Mouse (Mus musculus) thymus, postnatal 14 days (tissue): ENCODE measurements around the gene Gm10037.
"Not testable (repeated sequence)": the region's sequence is repeated elsewhere in the genome, so short reads cannot be mapped to it uniquely, and the experiment has no call there.

ENCODE experiments used
- DNase-seq: peaks from one replicate; pipeline ENCODE4 v3.0.0; 2021

Gm10037 gene

GRCm38 (mm10) chr13:67830911-67831336 is at the start of gene Gm10037:
Gene Gm10037, plus strand, starts transcription at chr13:67831106.
- DNase-seq = peak; percentile 60

- no peak for DNase-seq
These were observed 38.9 kb upstream of the Gm10037 start for GRCm38 (mm10) chr13:67791921-67792455.

- DNase-seq = no peak
These were observed 32.3 kb upstream of the Gm10037 start for GRCm38 (mm10) chr13:67798618-67799017.

DNA sequence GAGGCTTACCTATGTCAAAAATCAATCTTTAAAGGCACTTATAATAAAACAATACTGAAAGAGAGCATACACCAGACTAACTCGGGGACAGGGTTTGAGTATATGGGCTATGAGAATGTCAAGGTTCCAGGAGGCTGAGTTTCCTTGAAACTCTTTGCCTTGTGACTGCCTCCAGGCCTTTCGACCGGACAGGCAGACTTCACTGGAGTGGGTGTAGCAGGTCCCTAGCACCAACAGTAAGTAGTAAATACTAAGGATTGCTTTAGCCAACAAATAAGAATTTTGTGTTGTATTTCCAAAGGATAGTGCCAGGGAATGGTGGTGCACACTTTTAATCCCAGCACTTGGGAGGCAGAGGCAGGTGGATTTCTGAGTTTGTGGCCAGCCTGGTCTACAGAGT is 31.8 kb upstream of the Gm10037 start:
- DNase-seq = not testable (repeated sequence)

GRCm38 (mm10) chr13:67811651-67812210 is 19.2 kb upstream of the Gm10037 start:
- DNase-seq = no peak

- DNase-seq = no peak
These were observed 17.8 kb upstream of the Gm10037 start for GRCm38 (mm10) chr13:67812961-67813709.

GRCm38 (mm10) chr13:67813710-67814660 is 16.9 kb upstream of the Gm10037 start, which contains the start of gene Zfp273:
Gene Zfp273, plus strand, starts transcription at chr13:67813740.
- DNase-seq = peak; percentile 70

DNA sequence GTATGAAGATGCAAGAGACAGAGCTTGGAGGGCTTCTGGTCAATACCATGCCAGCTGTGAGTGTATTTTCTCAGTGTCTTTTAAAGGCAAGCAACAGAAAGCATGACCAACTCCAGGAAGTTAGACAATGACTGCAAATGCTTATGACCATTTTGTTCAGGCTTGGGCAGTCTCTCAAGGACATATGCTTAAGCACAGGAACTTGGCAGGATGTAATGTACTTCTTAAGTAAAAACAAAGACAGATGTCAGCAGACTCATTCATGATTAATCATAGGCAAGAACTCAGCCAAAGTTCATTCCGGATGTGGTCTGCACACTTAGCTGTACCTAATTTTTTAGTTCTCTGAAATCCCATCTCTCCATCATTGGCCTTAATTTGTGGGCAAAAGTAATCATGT is 12.3 kb upstream of the Gm10037 start:
- DNase-seq = no peak

DNA sequence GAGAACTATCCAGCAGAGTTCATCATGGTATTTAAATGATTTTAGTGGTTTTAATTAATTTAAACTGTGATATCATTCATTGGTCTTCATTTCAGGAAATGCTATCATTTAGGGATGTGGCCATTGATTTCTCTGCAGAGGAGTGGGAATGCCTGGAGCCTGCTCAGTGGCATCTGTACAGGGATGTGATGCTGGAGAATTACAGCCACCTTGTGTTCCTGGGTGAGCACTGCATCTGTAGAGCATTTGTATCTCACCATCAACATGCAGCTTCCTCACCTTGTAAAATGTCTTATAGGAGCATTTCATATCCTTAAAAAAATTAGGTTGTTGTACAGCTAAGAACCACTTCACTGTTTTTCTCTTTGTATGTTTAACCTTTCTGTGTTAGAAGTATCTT is 2.2 kb downstream of the Gm10037 start:
- DNase-seq = not testable (repeated sequence)

DNA sequence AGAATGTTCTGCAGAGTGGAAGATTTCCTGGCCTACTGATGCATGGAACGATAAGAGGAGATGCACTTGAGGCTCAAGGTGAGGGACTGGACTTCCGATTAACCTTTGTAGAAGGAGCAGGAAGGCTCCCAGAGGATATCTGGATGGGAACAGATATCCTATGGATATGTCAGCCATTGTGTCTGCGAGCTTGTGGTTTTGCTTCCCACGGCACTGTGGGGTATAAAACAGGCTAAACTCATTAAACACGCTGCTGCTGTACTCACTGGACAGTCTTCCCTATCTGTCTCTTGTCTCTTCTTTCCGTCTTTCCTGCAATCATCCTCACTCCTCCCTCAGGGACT is 12.8 kb downstream of the Gm10037 start:
- no peak for DNase-seq

- peak; percentile 47 for DNase-seq
These were observed 13.4 kb downstream of the Gm10037 start for GRCm38 (mm10) chr13:67844119-67844852.

DNA sequence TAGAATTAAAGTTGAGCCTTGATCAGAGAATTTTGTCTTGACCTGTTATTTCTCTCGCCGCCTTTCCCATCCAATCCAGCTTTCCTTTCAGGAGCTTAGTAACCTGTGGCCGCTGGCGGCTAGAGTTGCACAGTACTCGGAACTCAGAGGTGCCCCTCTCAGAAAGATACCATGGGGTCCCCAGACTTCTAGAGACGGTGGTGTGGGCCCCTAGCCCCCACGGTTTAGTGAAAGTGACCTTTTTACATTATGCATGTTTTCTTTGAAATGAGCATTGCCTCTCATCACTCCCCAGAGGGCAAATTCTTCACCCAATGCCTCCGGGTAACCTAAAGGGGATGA is 13.9 kb downstream of the Gm10037 start:
- no peak for DNase-seq

DNA sequence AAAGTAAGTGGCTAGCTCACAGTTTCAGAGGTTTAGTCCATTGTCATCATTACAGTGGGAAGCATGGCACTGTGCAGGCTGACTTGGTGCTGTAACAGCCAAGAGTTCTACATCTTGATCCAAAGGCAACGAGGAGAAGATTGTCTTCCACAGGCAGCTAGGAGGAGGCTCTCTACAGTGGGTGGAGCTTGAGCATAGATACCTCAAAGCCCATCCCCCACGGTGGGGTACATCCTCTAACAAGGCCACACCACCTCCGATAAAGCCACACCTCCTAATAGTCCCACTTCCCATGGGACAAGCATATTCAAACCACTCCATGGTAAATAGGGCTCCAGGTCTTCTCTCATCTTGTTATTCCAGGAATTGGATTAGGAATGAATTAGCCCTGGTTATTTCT is 19.5 kb downstream of the Gm10037 start:
- no peak for DNase-seq

- no peak for DNase-seq
These were observed 22.2 kb downstream of the Gm10037 start for GRCm38 (mm10) chr13:67853130-67853529.

DNA sequence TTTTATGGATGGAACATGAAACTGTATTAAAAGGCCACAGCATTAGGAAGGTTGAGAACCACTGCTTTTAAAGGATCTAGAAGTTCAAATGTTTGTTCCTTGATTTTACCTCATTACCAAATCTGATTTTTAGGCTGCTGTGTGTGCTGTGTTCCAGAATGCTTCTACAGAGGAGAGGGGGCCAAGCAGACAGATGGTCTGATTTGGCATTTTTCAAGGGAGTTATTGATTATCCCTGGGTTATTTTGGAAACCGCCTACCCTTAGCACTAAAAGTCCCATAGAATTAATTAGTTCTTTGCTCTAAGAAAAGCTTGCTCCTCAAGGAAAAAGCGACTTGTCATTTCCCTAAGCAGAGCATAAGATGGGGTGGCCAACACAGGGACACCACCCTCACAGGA is 23.1 kb downstream of the Gm10037 start:
- no peak for DNase-seq

GRCm38 (mm10) chr13:67857317-67857716 is 26.4 kb downstream of the Gm10037 start:
- DNase-seq = no peak

DNA sequence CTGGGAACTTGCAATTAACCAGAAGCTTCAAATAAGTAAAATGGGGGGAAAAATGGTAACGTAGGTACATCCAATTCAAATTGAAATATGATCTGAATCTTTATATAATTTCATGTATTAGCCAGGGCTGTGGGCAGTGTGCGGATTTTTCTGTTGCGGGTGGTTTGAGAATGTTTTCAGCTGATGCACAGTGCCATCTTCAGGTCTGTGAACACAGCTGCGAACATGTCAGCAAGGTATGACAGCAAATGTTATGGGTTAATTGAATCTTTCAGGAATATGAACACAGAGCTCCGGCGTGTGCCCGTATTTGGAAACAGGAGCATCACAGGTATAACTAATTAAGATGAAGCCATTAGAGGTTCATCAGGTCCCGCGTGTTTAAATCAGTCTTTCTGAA is 31.6 kb downstream of the Gm10037 start:
- DNase-seq = no peak

GRCm38 (mm10) chr13:67863026-67863425 is 32.1 kb downstream of the Gm10037 start, which contains the start of gene BC048507:
Gene BC048507, plus strand, starts transcription at chr13:67863326.
- DNase-seq = no peak

- no peak for DNase-seq
These were observed 34.0 kb downstream of the Gm10037 start for GRCm38 (mm10) chr13:67864764-67865350.

DNA sequence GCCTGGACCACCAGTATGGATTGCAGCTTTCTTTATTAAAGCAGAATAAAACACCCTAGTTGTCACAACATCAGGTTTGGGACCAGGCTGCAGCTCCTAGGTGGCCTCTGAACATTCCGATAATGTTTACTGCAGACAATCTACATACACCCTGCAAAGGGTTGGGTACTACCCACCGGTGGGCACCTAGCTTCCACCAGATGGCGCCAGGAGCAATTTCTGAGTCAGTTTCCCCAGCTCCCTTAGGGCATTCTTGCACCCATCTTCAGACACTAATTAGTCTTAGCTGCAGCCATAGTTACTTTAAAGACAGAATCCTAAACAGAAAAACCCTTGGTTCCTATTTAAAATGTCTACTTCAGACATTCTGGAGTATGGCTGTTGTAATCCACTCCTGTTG is 37.0 kb downstream of the Gm10037 start:
- DNase-seq = no peak

GRCm38 (mm10) chr13:67876049-67876698 is 45.3 kb downstream of the Gm10037 start:
- not testable (repeated sequence) for DNase-seq
